Mouse (Mus musculus) ES-Bruce4 (cell line): ENCODE results near the gene Leo1. TPM values are rescaled to one million over a fixed set of nuclear protein-coding genes. Genes with fewer than 3 reads are reported as not detected.

Experiments used
- H3K27ac ChIP-seq: 2 replicates; pipeline ENCODE4 v1.5.1; 2012; ENCODE audit warnings: low read length, inconsistent platforms; ENCODE audit not compliant: insufficient read depth
- H3K27me3 ChIP-seq: 2 replicates; pipeline ENCODE4 v1.6.1; 2012; ENCODE audit warnings: mild to moderate bottlenecking, low read length, inconsistent platforms; ENCODE audit not compliant: control insufficient read depth, poor library complexity, insufficient read depth, severe bottlenecking
- H3K36me3 ChIP-seq: 2 replicates; pipeline ENCODE4 v1.6.1; 2012; ENCODE audit warnings: inconsistent platforms, mild to moderate bottlenecking, low read length, moderate library complexity; ENCODE audit not compliant: control insufficient read depth, poor library complexity, insufficient read depth, severe bottlenecking
- H3K4me1 ChIP-seq: one replicate; pipeline ENCODE4 v1.8.1; 2011; ENCODE audit warnings: low read length; ENCODE audit not compliant: control insufficient read depth, insufficient read depth
- H3K4me3 ChIP-seq: 2 replicates; pipeline ENCODE4 v1.5.1; 2011; ENCODE audit warnings: low read depth, mild to moderate bottlenecking, low read length
- H3K9ac ChIP-seq: 2 replicates; pipeline ENCODE4 v1.6.1; 2012; ENCODE audit warnings: low read depth, mild to moderate bottlenecking, inconsistent platforms; ENCODE audit not compliant: poor library complexity, severe bottlenecking
- H3K9me3 ChIP-seq: replicated peaks from 2 replicates; pipeline ENCODE4 v1.6.1; 2012; ENCODE audit warnings: mild to moderate bottlenecking, low read length, inconsistent platforms; ENCODE audit not compliant: control insufficient read depth, poor library complexity, insufficient read depth, severe bottlenecking
- CTCF ChIP-seq: IDR thresholded peaks from one replicate; pipeline ENCODE4 v1.8.1; 2011; ENCODE audit warnings: low read depth, low read length
- EP300 ChIP-seq: IDR thresholded peaks from 2 replicates; pipeline ENCODE4 v1.6.1; 2011; ENCODE audit warnings: low read depth, low read length; ENCODE audit not compliant: insufficient read depth
- POLR2A ChIP-seq: IDR thresholded peaks from one replicate; pipeline ENCODE4 v1.8.1; 2011; ENCODE audit warnings: low read length; ENCODE audit not compliant: insufficient read depth
- polyA plus RNA-seq: library from polyadenylated mRNA; stranded (reverse); fragments of >200 nt; gene quantifications from 2 replicates; pipeline ENCODE4 v1.2.4, GENCODE M21; 2011; ENCODE audit warnings: low read depth; ENCODE audit not compliant: missing spikeins, insufficient read depth, insufficient read length

Gene Leo1
- polyA plus RNA-seq, result 56.3 and 57.7 TPM in 2 replicates

DNA sequence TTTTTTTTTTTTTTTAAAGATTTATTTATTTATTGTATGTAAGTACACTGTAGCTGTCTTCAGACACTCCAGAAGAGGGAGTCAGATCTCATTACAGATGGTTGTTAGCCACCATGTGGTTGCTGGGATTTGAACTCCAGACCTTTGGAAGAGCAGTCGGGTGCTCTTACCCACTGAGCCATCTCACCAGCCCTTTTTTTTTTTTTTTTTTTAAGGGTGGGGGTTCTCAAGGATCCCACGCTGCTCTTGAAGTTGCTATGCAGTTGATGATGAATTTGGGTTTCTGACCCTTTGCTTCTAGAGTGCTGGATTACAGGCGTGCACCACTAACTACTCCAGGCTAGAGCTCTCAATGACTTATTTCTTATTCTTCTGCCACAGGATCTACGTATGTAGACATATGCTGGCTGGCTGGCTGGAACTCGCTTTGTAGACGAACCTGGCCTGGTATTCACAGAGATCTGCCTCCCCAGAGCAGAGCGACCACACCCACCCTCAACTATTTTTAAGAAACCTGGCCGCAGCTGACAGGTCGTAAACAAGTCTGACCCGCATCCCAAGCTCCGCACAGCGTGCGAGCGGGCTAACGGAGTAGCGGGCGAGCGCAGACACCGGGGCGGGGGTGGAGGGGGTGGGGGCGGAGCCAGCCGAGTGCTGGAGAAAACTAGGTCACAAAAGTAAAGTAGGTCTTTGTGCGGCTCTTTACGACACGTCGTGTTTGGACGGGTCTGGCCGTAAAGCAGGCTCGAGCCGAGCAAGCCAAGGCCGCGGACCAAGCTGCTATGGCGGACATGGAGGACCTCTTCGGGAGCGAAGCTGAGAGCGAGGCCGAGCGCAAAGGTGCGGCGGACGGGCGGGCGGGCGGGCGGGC lies at the start of gene Leo1:
TSS of gene Leo1 (plus strand) at position 729 of the 871 bp plus-strand sequence.
- peaks cover 7% of the 10 kb centered on the region for H3K36me3 ChIP-seq
- peak within 1 kb of the TSS; percentile 81 for H3K9ac ChIP-seq
- no peaks in the 10 kb centered on the region for H3K27me3 ChIP-seq
- peaks cover 1% of the 10 kb centered on the region for H3K4me1 ChIP-seq
- TF ChIP-seq POLR2A (peak; percentile 36), EP300 (no peak)
- H3K4me3 ChIP-seq, result peak within 1 kb of the TSS; percentile 79
- H3K9me3 ChIP-seq, result no peaks in the 10 kb centered on the region
- H3K27ac ChIP-seq, result peak within 1 kb of the TSS; percentile 83

DNA sequence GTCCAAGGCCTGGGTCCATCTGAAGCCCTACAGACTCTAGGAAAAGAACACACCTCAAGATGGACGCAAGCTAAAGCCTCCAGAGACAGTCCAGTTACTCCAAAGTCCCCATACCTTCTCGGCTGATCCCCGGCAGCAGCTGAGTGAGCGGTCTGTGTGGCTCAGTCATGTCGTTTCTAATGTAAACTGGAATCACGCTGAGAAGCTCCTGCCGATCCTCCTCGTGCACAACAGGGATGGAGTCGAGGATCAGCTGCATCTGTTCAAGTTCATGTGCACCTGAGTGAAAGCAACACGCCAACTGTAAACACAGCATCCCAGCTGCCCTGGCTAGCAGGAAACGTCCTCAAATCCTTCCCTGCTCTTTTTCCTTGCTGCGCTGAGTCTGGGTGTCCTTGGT lies 48.1 kb upstream of the Leo1 start:
- Histone ChIP-seq H3K4me3 (no peak overlapping the region), H3K27ac (no peak overlapping the region), H3K4me1 (no peaks in the 10 kb centered on the region), H3K9ac (no peak overlapping the region), H3K27me3 (no peaks in the 10 kb centered on the region), H3K36me3 (peaks cover 80% of the 10 kb centered on the region), H3K9me3 (no peaks in the 10 kb centered on the region)
- no peak for TF ChIP-seq POLR2A
- TF ChIP-seq CTCF, result no peak
- no peak for TF ChIP-seq EP300

DNA sequence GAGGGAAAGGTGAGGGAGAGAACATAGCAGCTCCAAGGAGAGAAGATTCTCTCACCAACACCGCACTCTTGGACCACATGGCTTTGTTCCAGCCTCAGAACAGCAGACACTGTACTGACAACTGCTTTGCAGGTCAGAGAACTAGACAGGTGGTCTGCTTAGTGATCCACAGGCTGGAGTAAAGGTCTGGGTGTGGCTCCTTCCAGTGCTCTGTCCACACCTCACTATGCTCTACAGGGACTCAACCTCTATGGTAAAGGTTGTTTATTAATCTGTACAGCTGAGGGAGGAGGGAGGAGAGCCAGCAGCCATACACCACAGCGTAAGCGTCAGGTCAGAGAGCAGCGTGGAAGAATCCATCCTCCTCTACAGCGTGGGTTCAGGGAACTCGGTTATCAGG lies 45.4 kb upstream of the Leo1 start:
- no peaks in the 10 kb centered on the region for H3K9me3 ChIP-seq
- no peaks in the 10 kb centered on the region for H3K4me1 ChIP-seq
- no peak overlapping the region for H3K27ac ChIP-seq
- TF ChIP-seq EP300, result no peak
- no peak for TF ChIP-seq POLR2A
- no peak for TF ChIP-seq CTCF
- H3K9ac ChIP-seq, result no peak overlapping the region
- no peak overlapping the region for H3K4me3 ChIP-seq
- peaks cover 59% of the 10 kb centered on the region for H3K36me3 ChIP-seq
- no peaks in the 10 kb centered on the region for H3K27me3 ChIP-seq

DNA sequence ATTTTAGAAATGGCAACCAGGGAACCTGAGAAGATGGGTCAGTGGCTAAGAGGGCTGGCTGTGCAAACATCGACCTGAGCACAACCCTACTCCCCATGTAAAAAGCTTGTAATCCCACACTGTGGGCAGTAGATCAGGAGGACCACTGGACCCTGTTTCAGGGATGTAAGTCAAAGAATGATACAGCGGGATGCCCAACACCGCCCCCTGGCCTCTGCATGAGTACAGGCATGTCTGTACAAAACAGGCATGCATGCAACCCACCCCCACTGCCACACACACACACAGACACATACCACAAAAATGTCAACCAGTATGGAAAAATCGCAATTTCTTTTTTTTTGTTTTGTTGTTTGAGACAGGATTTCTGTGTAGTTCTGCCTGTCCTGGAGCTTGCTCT lies 42.3 kb upstream of the Leo1 start:
- peaks cover 33% of the 10 kb centered on the region for H3K36me3 ChIP-seq
- H3K4me1 ChIP-seq, result peaks cover 4% of the 10 kb centered on the region
- H3K27me3 ChIP-seq, result no peaks in the 10 kb centered on the region
- H3K4me3 ChIP-seq, result no peak overlapping the region
- no peak for TF ChIP-seq EP300
- TF ChIP-seq CTCF, result peak; percentile 58
- H3K27ac ChIP-seq, result no peak overlapping the region
- no peaks in the 10 kb centered on the region for H3K9me3 ChIP-seq
- H3K9ac ChIP-seq, result no peak overlapping the region

DNA sequence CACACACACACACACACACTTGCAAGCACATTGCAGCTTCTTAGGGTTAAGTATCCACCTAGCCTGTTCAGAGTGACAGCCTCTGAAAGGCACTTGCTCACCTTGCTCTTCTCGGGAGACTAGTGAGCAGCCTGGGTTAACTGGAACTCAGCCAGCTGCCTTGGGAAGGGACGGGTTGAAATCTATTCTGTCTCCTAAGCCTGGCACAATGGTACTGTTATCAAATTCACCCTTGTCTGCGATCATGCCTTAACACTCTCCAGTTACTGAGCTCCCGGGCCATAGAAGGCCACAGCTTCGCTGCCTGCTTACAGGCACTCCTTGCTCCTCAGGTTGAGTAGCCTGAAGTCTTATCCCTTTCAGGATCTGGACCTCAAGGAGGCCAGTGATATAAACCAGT lies 40.7 kb upstream of the Leo1 start:
- Histone ChIP-seq H3K9ac (no peak overlapping the region), H3K4me3 (no peak overlapping the region), H3K9me3 (no peaks in the 10 kb centered on the region), H3K36me3 (peaks cover 24% of the 10 kb centered on the region), H3K4me1 (peaks cover 5% of the 10 kb centered on the region), H3K27me3 (no peaks in the 10 kb centered on the region), H3K27ac (no peak overlapping the region)
- no peak for TF ChIP-seq POLR2A
- TF ChIP-seq EP300, result no peak
- no peak for TF ChIP-seq CTCF

DNA sequence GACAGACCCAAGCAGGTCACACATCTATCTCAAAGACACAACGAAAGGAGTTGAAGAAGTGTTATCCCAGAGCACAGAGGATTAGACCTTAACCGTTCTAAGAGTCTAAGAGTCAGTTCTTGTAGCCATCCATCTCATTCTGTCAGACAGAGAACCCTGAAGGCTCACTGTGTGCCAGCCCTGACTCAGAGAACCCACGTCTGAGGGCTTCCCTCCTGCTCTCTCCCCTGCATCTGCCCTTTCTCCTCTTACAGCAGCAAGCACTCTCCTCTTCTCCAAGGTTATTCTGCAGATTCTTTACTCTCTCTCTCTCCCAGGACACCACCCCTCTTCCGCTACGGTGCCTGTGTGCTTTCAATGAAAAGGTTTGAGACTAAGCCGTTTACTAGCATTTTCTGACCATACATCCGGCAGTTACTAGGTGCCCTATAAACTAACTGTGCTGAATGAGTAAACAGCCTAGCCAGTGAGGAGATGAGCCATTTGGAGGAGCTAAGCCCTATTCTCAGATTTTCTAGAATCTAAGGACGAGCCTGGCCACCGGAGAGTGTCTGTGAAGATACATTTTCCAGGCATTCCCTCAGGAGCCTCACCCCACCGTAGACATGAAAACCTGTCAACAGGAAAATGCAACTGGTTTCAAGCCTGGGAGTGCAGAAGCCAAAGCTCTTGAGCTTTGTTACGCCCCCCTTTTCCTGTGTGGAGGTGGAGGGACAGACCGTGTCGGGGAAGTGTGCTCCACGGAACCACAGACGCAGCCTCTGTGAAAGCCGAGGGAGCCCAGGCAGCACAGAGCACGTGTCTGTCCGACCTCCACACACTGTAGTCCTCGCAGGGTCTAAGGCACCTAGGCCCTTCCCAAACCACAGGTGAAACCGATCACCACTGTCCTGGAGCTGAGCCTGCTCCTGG lies 39.5 kb upstream of the Leo1 start:
- Histone ChIP-seq H3K36me3 (peaks cover 14% of the 10 kb centered on the region), H3K27me3 (no peaks in the 10 kb centered on the region), H3K4me1 (peaks cover 5% of the 10 kb centered on the region), H3K4me3 (no peak overlapping the region), H3K9me3 (no peaks in the 10 kb centered on the region), H3K9ac (0 out of 2 replicates have a peak overlapping the region, but pooled peaks have one; percentile 1), H3K27ac (no peak overlapping the region)
- TF ChIP-seq POLR2A, result no peak
- TF ChIP-seq EP300, result no peak
- no peak for TF ChIP-seq CTCF
